Mouse (Mus musculus) brain, embryonic 14.5 days (tissue): ENCODE results near the gene Usp20.

ENCODE experiments used
- CTCF ChIP-seq: fragments of 200-500 bp; IDR thresholded peaks from 2 replicates; pipeline ENCODE4 v1.5.1; 2012; ENCODE audit warnings: inconsistent platforms, mild to moderate bottlenecking, moderate library complexity, borderline replicate concordance; ENCODE audit not compliant: insufficient read depth, insufficient read length; ENCODE audit errors: extremely low read depth
- POLR2A ChIP-seq: fragments of 200-500 bp; IDR thresholded peaks from 2 replicates; pipeline ENCODE4 v1.6.1; 2012; ENCODE audit warnings: mild to moderate bottlenecking, inconsistent platforms, borderline replicate concordance; ENCODE audit not compliant: poor library complexity, insufficient read depth, insufficient read length, severe bottlenecking; ENCODE audit errors: extremely low read depth

DNA sequence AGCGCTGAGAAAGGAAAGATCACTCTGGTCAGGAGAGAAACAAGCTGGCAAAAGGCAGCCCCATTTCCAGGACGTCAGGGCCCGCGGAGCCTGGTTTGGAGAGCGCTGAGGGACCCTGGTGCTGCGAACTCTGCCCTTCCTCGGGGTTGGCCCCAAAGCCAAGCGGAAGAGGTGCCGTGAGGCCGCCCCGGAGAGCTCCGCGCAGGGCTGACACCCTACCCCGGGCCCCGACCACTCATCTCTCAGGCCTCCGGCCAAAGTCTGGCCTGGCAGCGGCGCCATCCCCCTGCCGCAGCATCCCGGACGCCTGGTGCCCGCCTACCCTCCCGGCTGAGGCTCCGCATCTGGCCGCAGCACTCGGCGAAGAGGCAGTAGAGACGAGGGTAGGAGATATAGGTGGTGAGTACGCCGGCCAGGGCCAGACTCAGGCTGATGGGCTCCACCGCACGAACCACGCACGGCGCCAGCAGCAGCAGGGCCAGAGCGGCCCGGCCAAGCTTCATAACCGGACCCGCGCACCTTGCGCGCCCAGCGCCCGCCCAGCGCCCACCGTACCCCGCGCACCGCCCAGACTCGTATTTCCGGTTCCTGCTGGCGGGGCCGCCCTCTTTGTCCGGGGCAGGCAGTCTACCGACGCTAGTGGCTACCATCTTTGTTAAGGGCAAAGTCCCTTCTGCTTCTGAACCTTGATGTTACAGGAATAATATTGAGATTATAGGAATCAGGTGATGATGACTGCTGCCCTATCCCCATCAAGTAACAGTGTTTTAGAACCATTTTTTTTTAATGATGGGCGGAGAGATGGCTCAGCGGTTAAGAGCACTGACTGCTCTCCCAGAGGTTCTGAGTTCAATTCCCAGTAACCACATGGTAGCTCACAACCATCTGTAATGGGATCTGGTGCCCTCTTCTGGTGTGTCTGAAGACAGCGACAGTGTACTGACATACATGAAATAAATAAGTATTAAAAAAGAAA is 14.4 kb upstream of the Usp20 start, which contains the start of gene Tor1a:
- TF ChIP-seq CTCF = no peak
- TF ChIP-seq POLR2A = peak; percentile 98
